Mouse (Mus musculus): ENCODE data around the gene Cd200r3. TPM values are rescaled to one million over a fixed set of nuclear protein-coding genes. Genes with fewer than 3 reads are reported as not detected.

The Cd200r3 gene
- polyA plus RNA-seq, 1 experiment from 2014 or later = not detected

DNA sequence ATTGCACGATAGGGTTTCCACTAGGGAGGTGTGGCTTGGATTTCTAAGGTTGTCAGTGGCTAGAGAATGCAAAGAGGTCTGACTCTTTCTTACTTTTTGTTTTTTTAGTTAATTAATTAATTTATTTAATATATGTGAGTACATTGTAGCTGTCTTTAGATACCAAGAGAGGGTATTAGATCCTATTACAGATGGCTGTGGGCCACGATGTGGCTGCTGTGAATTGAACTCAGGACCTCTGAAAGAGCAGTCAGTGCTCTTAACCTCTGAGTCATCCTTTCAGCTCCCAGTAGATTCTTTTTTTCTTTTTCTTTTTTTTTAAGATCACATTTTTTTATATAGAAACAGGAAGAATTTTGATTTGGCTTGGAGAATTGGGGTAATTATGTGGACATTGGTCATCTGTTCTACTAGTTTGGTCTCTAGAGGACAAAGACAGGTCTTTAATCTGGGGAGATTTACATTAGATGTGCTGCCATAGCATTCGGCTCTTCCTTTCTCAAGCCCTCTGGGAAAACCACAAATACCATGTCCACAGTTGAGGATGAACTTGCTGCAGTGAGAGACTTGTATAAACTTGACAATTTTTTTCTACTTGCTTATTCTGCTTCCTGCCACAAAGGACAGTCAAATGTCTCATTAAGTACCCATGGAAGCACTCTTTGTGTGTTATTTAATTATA lies 40.0 kb downstream of the Cd200r3 start:
- H3K4me2 ChIP-seq (ENCODE audit: low read length) = no peak overlapping the region
- no peaks in the 10 kb centered on the region for H3K27me3 ChIP-seq (replicated peaks; ENCODE audit: control insufficient read depth, insufficient read depth, low read length)
- H3K9me3 ChIP-seq (ENCODE audit: control insufficient read depth, low read length) = no peaks in the 10 kb centered on the region
- no peak for DNase-seq (ENCODE audit: low spot score)
- WGBS = 56% methylated on average over 3 of the region's 3 CpGs
- ATAC-seq (replicated peaks; ENCODE audit: low FRiP score, low TSS enrichment, low read depth) = no peak
- 0 out of 2 replicates have a peak, but pooled peaks cover 8% of the 10 kb centered on the region for H3K4me1 ChIP-seq (replicated peaks; ENCODE audit: control insufficient read depth, insufficient read depth, low read length)
- 0 out of 2 replicates have a peak overlapping the region, but pooled peaks have one; percentile 3 for H3K27ac ChIP-seq (ENCODE audit: low read depth)
- no peaks in the 10 kb centered on the region for H3K36me3 ChIP-seq (ENCODE audit: control insufficient read depth, insufficient read depth, low read length)
- H3K4me3 ChIP-seq (ENCODE audit: low read depth, low read length) = no peak overlapping the region
- H3K9ac ChIP-seq (ENCODE audit: low read length) = no peak overlapping the region

DNA sequence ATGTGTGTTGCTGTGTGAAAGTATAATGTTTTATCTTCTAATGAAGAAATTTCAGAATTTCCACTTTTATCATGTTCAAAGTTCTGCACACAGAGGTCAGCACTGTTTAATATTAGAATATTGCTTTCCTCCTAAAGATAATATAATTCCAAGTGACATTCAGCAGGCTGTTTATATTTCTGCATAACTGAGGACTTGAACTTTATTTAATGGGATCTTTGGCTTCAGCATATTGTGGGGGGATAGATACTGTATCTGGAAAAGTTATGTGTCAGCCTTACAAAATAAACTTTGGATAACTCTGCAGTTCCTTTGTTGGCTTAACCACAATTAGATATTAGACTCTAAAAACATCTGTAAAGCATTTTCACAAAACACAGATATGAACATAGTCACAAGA lies 40.6 kb downstream of the Cd200r3 start:
- no peak overlapping the region for H3K9ac ChIP-seq (ENCODE audit: low read length)
- ATAC-seq (replicated peaks; ENCODE audit: low FRiP score, low TSS enrichment, low read depth) = no peak
- H3K9me3 ChIP-seq (ENCODE audit: control insufficient read depth, low read length) = no peaks in the 10 kb centered on the region
- no peak overlapping the region for H3K4me3 ChIP-seq (ENCODE audit: low read depth, low read length)
- 0 out of 2 replicates have a peak, but pooled peaks cover 8% of the 10 kb centered on the region for H3K4me1 ChIP-seq (replicated peaks; ENCODE audit: control insufficient read depth, insufficient read depth, low read length)
- no peak for DNase-seq (ENCODE audit: low spot score)
- no peak overlapping the region for H3K27ac ChIP-seq (ENCODE audit: low read depth)
- H3K27me3 ChIP-seq (replicated peaks; ENCODE audit: control insufficient read depth, insufficient read depth, low read length) = no peaks in the 10 kb centered on the region
- H3K4me2 ChIP-seq (ENCODE audit: low read length) = no peak overlapping the region
- H3K36me3 ChIP-seq (ENCODE audit: control insufficient read depth, insufficient read depth, low read length) = no peaks in the 10 kb centered on the region

DNA sequence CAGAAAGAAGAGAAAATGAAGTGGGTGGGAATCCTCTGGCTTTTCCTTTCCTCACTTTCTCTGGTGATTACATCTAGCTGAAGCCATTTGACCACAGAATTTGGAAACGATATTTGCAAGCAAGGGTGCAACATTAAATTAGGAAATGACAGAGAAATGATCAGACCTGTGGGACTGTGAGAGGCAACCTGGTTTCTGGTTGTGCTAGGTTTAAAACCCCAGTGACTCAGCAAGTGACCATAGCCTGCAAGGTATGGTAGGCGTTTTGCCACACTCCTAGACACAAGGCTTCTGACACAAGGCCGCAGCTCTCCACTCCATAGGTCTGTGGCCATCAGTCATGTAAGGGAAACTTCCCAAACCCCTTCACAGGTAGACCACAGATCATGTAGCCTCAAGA lies 41.4 kb downstream of the Cd200r3 start:
- H3K4me1 ChIP-seq (replicated peaks; ENCODE audit: control insufficient read depth, insufficient read depth, low read length) = 0 out of 2 replicates have a peak, but pooled peaks cover 8% of the 10 kb centered on the region
- H3K9me3 ChIP-seq (ENCODE audit: control insufficient read depth, low read length) = no peaks in the 10 kb centered on the region
- DNase-seq (ENCODE audit: low spot score) (no peak), ATAC-seq (replicated peaks; ENCODE audit: low FRiP score, low TSS enrichment, low read depth) (no peak)
- no peak overlapping the region for H3K27ac ChIP-seq (ENCODE audit: low read depth)
- H3K9ac ChIP-seq (ENCODE audit: low read length) = no peak overlapping the region
- no peak overlapping the region for H3K4me2 ChIP-seq (ENCODE audit: low read length)
- WGBS = 83% methylated on average over 3 of the region's 3 CpGs
- H3K4me3 ChIP-seq (ENCODE audit: low read depth, low read length) = no peak overlapping the region
- no peaks in the 10 kb centered on the region for H3K27me3 ChIP-seq (replicated peaks; ENCODE audit: control insufficient read depth, insufficient read depth, low read length)
- no peaks in the 10 kb centered on the region for H3K36me3 ChIP-seq (ENCODE audit: control insufficient read depth, insufficient read depth, low read length)

DNA sequence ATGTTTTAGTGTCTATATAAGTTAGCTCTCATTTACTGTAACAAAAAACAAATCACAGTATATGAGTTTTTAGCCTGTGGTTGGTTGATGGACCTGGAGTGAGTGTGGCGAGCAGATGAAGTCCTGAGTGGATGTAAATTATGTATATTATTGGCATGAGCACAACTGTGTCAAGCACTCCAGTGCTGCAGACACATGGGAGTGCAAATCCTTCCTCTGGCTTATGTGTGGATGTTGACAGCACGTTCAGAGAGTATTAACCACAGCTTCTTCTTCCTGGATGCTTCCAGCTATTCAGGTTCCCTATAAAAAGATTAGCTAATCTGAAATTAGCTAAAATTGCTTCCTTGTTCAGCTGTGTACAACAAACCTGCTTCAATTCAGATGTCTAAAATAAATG lies 42.6 kb downstream of the Cd200r3 start:
- ATAC-seq (replicated peaks; ENCODE audit: low FRiP score, low TSS enrichment, low read depth) (no peak), DNase-seq (ENCODE audit: low spot score) (no peak)
- H3K4me2 ChIP-seq (ENCODE audit: low read length) = no peak overlapping the region
- no peak overlapping the region for H3K4me3 ChIP-seq (ENCODE audit: low read depth, low read length)
- whole genome bisulfite sequencing = 59% methylated on average over 2 of the region's 2 CpGs
- no peaks in the 10 kb centered on the region for H3K9me3 ChIP-seq (ENCODE audit: control insufficient read depth, low read length)
- H3K27ac ChIP-seq (ENCODE audit: low read depth) = no peak overlapping the region
- no peaks in the 10 kb centered on the region for H3K27me3 ChIP-seq (replicated peaks; ENCODE audit: control insufficient read depth, insufficient read depth, low read length)
- H3K9ac ChIP-seq (ENCODE audit: low read length) = no peak overlapping the region
- H3K4me1 ChIP-seq (replicated peaks; ENCODE audit: control insufficient read depth, insufficient read depth, low read length) = 0 out of 2 replicates have a peak, but pooled peaks cover 8% of the 10 kb centered on the region
- H3K36me3 ChIP-seq (ENCODE audit: control insufficient read depth, insufficient read depth, low read length) = no peaks in the 10 kb centered on the region

DNA sequence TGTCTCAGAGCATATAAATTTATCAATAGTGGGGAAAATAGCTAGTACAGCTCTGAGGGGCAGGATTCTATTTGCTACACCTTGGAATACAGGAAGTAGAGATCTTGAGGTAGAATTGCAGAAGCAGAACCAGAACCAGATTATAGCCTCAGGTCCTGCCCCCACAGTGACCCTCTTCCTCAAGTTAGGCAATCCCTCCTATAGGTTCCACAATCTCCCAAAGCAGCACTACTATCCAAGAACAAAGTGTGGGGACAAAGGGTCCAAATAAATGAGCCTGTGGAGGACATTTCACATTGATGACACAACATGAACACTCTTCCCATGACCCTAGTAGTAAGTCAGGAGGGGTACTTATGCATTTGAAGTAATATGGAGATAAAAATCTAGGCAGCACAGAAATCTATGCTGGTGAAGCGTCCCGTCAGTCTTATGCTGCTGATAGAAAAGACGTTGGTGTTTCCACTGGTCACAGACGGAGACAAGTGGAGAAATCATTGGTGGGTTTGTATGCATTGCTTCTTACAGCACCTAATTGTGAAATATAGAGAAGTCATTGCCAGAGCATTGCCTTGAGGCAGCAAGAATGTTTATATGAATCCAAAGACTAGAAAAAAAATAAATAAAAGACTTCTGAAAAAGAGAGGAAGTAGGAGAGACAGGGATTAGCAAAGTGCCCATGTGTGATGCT lies 45.3 kb downstream of the Cd200r3 start:
- 92% methylated on average over 4 of the region's 4 CpGs for WGBS
- no peaks in the 10 kb centered on the region for H3K36me3 ChIP-seq (ENCODE audit: control insufficient read depth, insufficient read depth, low read length)
- no peaks in the 10 kb centered on the region for H3K27me3 ChIP-seq (replicated peaks; ENCODE audit: control insufficient read depth, insufficient read depth, low read length)
- H3K4me2 ChIP-seq (ENCODE audit: low read length) = no peak overlapping the region
- ATAC-seq (replicated peaks; ENCODE audit: low FRiP score, low TSS enrichment, low read depth) (no peak), DNase-seq (ENCODE audit: low spot score) (no peak)
- no peak overlapping the region for H3K9ac ChIP-seq (ENCODE audit: low read length)
- H3K27ac ChIP-seq (ENCODE audit: low read depth) = no peak overlapping the region
- no peaks in the 10 kb centered on the region for H3K9me3 ChIP-seq (ENCODE audit: control insufficient read depth, low read length)
- H3K4me1 ChIP-seq (replicated peaks; ENCODE audit: control insufficient read depth, insufficient read depth, low read length) = 0 out of 2 replicates have a peak, but pooled peaks cover under 1% of the 10 kb centered on the region
- no peak overlapping the region for H3K4me3 ChIP-seq (ENCODE audit: low read depth, low read length)

DNA sequence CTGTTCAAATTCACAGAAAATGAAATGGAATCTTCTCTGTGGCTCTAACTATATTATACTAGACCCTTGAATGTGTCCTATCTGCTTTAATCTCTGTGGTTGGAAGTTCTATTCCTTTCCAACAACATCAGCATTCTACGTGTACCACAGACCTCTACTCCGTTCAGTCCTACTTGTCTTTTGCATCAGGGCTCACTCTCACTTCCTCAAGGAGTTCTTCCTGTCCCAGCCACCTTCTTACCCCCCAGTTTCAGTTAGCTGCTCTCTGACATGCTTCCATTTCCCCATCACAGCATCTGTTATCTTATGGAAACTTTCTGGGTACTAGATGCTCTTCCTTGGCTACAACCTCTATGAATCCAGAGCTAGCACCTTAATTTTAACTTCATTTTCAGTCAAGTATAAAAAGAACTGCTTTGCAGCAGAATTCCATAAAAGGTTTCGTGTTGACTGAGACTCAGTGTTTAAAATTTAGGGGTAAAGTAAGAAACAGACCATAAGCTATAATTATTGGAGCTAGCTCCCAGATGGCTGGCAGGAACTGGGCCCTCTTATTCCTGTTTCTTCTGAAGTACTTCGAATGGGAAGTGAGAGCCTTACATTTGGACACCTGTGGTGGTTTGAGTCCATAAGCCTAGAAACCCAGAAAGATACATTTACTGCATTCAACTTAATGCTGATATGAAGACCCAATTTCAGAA lies 50.0 kb downstream of the Cd200r3 start:
- Histone ChIP-seq H3K4me2 (ENCODE audit: low read length) (no peak overlapping the region), H3K9ac (ENCODE audit: low read length) (no peak overlapping the region), H3K4me3 (ENCODE audit: low read depth, low read length) (no peak overlapping the region), H3K9me3 (ENCODE audit: control insufficient read depth, low read length) (no peaks in the 10 kb centered on the region), H3K36me3 (ENCODE audit: control insufficient read depth, insufficient read depth, low read length) (no peaks in the 10 kb centered on the region), H3K4me1 (replicated peaks; ENCODE audit: control insufficient read depth, insufficient read depth, low read length) (no peaks in the 10 kb centered on the region), H3K27ac (ENCODE audit: low read depth) (no peak overlapping the region), H3K27me3 (replicated peaks; ENCODE audit: control insufficient read depth, insufficient read depth, low read length) (no peaks in the 10 kb centered on the region)
- 88% methylated on average over 4 of the region's 4 CpGs for WGBS
- ATAC-seq (replicated peaks; ENCODE audit: low FRiP score, low TSS enrichment, low read depth) (no peak), DNase-seq (ENCODE audit: low spot score) (no peak)

DNA sequence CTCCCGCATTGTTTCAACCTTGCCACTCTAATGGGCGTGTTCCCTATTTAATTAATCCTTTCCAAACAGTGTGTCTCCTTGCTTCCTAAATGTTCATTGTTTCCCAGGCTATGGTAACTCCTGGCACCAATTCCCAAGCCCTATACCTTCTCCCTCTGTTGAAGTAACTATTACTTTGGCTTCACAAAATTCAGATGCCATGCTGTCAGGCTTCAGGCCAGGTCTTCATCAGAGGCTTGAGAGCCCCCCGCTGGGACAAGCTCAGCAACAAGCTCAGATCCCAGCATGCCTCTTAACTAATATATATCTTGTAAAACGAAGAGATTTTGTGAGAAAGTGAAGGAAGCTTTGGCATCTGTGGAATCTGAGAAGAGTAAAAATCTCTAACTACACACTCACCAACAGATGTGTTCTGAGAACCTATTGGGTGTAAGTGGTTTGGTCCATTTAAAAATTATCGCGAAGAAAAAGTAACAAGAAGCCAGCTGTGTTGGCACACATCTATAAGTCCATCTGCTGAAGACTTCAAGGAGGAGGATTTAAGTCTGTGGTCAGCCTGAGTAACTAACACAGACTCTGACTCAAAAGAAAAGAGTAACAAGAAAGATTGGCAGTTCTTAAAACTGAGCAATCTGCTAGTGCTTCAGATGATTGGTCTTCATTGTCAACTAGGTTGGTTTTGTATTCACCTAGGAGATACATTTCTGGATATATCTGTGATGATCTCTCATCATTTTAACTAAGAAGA lies 50.9 kb downstream of the Cd200r3 start:
- 79% methylated on average over 6 of the region's 6 CpGs for WGBS
- no peak for ATAC-seq (replicated peaks; ENCODE audit: low FRiP score, low TSS enrichment, low read depth)

DNA sequence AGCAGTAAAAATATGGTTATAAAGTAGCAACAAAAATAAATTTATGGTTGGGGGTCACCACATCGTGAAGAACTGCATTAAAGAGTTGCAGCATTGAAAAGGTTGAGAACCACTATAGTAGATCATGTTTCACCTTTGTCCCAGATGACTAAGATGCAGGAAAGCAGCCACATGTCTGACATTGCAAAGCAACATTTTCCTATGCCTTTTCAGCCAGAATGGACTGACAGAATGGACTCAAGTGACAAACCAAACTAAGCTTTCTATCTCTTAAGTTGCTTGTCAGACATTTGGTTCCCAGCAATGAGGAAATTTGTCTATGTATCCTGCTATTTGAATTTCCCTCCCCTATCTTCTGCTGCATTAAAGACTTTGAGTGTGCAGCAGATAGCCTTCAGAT lies 51.6 kb downstream of the Cd200r3 start:
- Histone ChIP-seq H3K4me1 (replicated peaks; ENCODE audit: control insufficient read depth, insufficient read depth, low read length) (no peaks in the 10 kb centered on the region), H3K4me2 (ENCODE audit: low read length) (no peak overlapping the region), H3K27ac (ENCODE audit: low read depth) (no peak overlapping the region), H3K36me3 (ENCODE audit: control insufficient read depth, insufficient read depth, low read length) (no peaks in the 10 kb centered on the region), H3K9ac (ENCODE audit: low read length) (no peak overlapping the region), H3K27me3 (replicated peaks; ENCODE audit: control insufficient read depth, insufficient read depth, low read length) (no peaks in the 10 kb centered on the region), H3K9me3 (ENCODE audit: control insufficient read depth, low read length) (no peaks in the 10 kb centered on the region), H3K4me3 (ENCODE audit: low read depth, low read length) (no peak overlapping the region)
- WGBS = 58% methylated on average over 1 of the region's 1 CpGs
- DNase-seq (ENCODE audit: low spot score) = no peak
- no peak for ATAC-seq (replicated peaks; ENCODE audit: low FRiP score, low TSS enrichment, low read depth)

More for the DNA sequence above, 50.9 kb downstream of the Cd200r3 start:
- Histone ChIP-seq H3K27ac (ENCODE audit: low read depth) (no peak overlapping the region), H3K4me2 (ENCODE audit: low read length) (no peak overlapping the region), H3K9me3 (ENCODE audit: control insufficient read depth, low read length) (no peaks in the 10 kb centered on the region), H3K4me3 (ENCODE audit: low read depth, low read length) (no peak overlapping the region), H3K27me3 (replicated peaks; ENCODE audit: control insufficient read depth, insufficient read depth, low read length) (no peaks in the 10 kb centered on the region), H3K4me1 (replicated peaks; ENCODE audit: control insufficient read depth, insufficient read depth, low read length) (no peaks in the 10 kb centered on the region), H3K36me3 (ENCODE audit: control insufficient read depth, insufficient read depth, low read length) (no peaks in the 10 kb centered on the region), H3K9ac (ENCODE audit: low read length) (no peak overlapping the region)
- no peak for DNase-seq (ENCODE audit: low spot score)

Measured in intestine, embryonic 14.5 days (tissue).